Mouse (Mus musculus) gastrocnemius, adult 18-20 months (tissue): ENCODE measurements at regions not wholly inside any gene's neighbourhood (a gene's known extent, or its start where the extent isn't known, plus 50 kb on each side); places are given as distances from the start of the nearest gene placed in this dataset.

Experiments used
- DNase-seq: peaks from one replicate; pipeline ENCODE4 v3.0.0; 2021; ENCODE audit warnings: low spot score

DNA sequence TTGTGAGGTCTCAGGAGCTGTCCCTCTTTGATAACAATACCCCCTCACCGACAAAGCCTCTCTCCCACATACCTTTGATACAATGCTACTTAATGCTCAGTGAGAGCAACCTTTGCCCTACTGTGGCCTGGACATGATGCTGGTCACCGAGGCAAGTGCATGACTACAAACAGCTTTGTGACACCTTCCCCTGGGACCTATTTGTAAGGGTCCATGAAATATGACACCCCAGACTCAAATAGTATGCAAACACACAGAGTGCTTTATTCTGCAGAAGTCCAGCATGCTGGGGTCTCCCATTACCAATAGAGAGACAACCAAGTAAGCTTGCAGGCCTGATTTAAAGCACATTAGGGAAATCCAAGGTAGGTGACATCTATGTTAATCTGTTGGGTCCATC is 210.6 kb downstream of the Xxylt1 start:
- no peak for DNase-seq

DNA sequence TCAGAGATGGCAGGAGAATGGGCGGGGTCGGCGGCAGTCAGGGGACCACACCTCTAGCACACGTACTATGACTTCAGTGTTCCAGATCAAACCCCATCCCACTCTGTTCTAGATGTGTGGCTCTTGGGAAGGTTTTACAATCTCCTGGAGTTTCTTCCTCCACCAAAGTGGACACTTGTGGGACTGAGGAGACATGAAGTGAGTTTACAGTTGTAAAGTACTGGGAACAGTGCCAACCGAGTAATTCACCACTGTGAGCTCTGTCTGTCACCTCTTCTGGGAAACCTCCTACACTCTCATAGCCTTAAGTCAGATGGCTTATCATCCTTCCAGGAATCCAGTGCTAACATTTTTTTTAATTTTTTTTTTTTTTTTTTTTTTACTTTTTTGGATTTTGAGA is 209.1 kb downstream of the Xxylt1 start:
- no peak for DNase-seq

DNA sequence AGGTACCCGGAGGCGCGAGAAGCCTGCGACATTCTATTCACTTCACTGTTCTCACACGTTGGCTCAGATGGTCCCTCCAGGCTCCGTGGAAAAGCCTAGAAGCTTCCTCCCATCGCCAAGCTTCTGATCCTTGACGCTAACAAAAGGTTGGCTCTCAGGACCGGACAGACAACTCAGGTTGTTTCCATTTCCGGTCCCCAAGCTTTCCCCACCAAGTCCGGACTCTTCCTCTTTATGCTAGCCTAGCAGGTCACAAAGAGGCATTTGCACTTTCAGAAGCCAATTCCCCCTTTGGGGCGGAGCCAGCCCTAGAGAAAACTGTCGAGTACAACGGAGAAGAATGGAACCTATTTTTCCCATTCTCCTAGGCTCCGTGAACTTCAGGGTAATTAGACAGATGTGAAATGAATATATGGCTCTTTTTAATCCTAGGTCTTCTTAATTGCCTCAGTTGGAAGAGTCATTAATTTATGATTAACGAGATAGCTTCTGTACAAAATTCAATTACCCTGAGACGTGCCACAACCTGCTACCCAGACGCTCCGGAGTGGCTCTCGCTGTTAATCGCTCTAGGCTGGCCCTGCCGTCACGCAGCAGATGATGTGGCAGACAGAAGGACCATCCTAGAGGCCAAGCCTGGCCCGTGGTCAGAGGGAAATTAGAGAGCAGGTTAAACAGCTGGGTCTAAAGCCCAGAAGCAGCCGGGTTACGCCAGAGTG is 207.6 kb downstream of the Xxylt1 start:
- peak; percentile 45 for DNase-seq

GRCm38 (mm10) chr16:30875235-30875829 is 205.9 kb downstream of the Xxylt1 start:
- no peak for DNase-seq

GRCm38 (mm10) chr16:30878821-30879220 is 202.4 kb downstream of the Xxylt1 start:
- DNase-seq, result no peak

GRCm38 (mm10) chr16:30879878-30880277 is 201.4 kb downstream of the Xxylt1 start:
- DNase-seq, result no peak

GRCm38 (mm10) chr16:30880682-30881081 is 200.6 kb downstream of the Xxylt1 start:
- no peak for DNase-seq

DNA sequence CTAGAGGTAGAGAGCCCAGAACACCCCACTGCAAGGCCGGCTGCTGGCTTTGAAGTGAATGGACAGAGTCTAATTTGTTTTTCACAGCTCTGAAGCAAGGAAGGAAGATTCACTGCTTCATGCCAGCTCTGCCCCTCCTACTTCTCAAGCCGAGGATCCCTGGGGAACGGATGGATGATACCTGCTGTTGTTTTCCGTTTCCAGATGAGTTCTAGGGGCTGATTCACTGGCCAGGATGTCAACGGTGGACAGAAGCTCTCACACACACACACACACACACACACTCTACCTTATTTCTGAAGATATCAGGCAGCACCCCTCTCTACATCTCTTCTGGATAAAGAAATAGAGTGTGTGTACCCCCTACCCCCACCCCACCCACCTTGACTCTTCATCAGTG is 200.0 kb downstream of the Xxylt1 start:
- no peak for DNase-seq

GRCm38 (mm10) chr16:30883490-30884188 is 197.6 kb downstream of the Xxylt1 start:
- no peak for DNase-seq

DNA sequence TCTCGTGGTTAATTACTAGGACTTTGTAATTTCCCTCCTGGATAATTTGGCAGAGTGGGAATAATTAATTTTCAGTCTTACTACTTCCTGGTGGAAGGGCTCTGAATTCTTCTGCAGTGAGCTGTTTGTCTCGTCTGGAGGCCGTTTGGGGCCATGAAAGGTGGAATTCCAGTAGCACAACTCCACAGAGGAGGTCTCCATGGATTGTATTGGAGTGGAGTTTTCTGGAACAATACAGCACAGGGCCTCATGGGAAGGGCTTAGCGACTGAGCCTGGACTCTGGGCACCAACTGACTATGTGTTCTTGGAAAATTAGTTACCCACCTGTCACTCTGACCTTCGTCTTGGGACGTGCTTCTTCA is 197.1 kb downstream of the Xxylt1 start:
- DNase-seq, result no peak

DNA sequence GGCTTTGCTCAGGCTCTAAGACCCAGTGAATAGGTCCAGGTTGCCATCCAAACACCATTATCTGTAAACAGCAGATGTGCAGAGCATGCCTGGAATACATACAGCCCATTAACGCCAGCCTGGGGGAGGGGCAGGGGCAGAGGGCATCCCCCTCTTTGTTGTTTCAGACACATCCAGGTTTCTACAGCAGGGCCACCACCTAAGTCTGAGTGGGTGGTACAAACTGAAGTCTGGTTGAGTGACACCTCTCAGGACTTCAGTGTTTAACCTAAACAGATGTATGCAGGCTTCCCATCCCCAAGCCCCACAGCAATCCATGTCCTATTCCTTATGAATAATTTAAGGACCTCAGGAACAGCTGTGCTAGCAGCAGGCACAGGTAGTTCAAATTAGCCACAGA is 194.2 kb downstream of the Xxylt1 start:
- DNase-seq, result no peak

GRCm38 (mm10) chr16:30887536-30887935 is 193.7 kb downstream of the Xxylt1 start:
- DNase-seq, result no peak

DNA sequence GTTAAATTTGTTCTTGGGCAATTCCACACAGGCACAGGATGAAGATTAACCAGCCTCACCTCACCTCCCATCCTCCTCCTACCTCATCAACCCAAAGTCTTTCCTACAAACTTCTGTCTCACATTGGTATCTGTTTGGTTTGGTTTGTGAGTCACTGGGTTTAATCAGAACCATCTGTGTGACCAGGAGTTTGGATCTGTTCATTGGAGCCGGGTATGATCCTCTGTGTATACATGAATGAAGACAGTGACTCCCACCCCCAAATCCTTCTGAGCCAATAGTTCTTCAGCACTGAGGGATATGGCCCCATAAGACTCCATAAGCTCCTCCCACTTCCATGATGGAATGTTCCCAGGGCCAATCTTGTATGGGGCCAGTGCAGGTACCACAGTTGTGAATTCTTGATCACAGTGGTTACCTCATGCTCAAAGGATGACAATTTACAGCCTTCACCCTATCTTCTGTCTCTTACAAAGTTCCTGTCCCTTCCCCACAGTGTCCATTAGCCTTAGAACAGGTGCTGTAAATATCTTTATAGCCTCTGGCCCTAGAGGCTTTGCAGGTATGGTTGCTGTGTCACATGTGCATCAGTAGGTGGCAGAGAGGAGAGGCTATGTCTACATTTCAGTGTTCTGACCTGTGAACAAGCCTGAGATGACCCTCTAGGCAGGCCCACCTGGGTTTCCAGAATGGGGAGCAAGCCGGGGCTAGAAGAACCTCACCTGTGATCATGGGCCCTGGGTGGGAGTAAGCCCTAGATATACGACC is 192.5 kb downstream of the Xxylt1 start:
- no peak for DNase-seq

- no peak for DNase-seq
These were observed 188.6 kb downstream of the Xxylt1 start for GRCm38 (mm10) chr16:30892606-30893005.

- DNase-seq, result no peak
These were observed 187.1 kb downstream of the Xxylt1 start for GRCm38 (mm10) chr16:30894086-30894485.

GRCm38 (mm10) chr16:30895021-30895420 is 186.2 kb downstream of the Xxylt1 start:
- no peak for DNase-seq

- no peak for DNase-seq
These were observed 183.9 kb downstream of the Xxylt1 start for GRCm38 (mm10) chr16:30897371-30897770.

- no peak for DNase-seq
These were observed 181.1 kb downstream of the Xxylt1 start for GRCm38 (mm10) chr16:30900121-30900520.

DNA sequence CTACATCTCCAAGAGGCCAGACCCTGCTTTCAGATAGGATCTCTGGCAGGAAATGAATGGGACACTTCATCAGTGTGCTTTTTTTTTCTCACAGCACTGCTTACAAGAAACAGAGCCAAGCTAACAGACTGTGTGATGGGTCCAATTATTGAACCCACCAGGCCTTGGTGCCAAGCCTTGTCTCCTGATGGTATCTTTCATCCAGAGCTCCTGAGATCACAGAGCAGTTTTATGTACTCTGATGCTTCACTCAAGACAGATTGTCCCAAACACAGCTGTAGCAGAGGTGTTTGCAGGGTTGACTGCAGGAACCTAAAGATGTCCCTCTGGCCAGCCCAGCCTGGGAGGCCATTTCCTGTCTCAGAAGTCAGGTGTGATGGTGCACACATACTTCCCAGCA is 179.9 kb downstream of the Xxylt1 start:
- no peak for DNase-seq
